Mouse (Mus musculus) C2C12 (cell line): ENCODE data around the gene Klhl11. TPM values are rescaled to one million over a fixed set of nuclear protein-coding genes. Genes with fewer than 3 reads are reported as not detected.
A peak's percentile ranks its signal among the peaks of the same experiment; 100 is the strongest.

Experiments used
- H3K27me3 ChIP-seq: one replicate; pipeline ENCODE4 v1.6.1; 2011; ENCODE audit not compliant: control insufficient read depth, insufficient read depth, insufficient read length
- H3K36me3 ChIP-seq: one replicate; pipeline ENCODE4 v1.6.1; 2011; ENCODE audit not compliant: control insufficient read depth, insufficient read depth
- H3K4me3 ChIP-seq: one replicate; pipeline ENCODE4 v1.5.1; 2011; ENCODE audit warnings: mild to moderate bottlenecking, control low read depth; ENCODE audit not compliant: poor library complexity, insufficient read depth, severe bottlenecking
- H3K79me2 ChIP-seq: one replicate; pipeline ENCODE4 v1.6.1; 2011; ENCODE audit not compliant: control insufficient read depth, insufficient read depth
- H3K79me3 ChIP-seq: one replicate; pipeline ENCODE4 v1.6.1; 2011; ENCODE audit warnings: low read depth, control low read depth
- H3ac ChIP-seq: one replicate; pipeline ENCODE3; 2011; ENCODE audit warnings: low read depth; ENCODE audit not compliant: control insufficient read depth, insufficient read length
- CEBPB ChIP-seq: IDR thresholded peaks from one replicate; pipeline ENCODE4 v1.6.1; 2011; ENCODE audit warnings: low read depth, mild to moderate bottlenecking, control low read depth, moderate library complexity
- CTCF ChIP-seq: IDR thresholded peaks from one replicate; pipeline ENCODE4 v1.5.1; 2011; ENCODE audit not compliant: control insufficient read depth, insufficient read depth, insufficient read length
- FOSL1 ChIP-seq: IDR thresholded peaks from one replicate; pipeline ENCODE4 v1.8.0; 2011; ENCODE audit warnings: mild to moderate bottlenecking, low read length; ENCODE audit not compliant: poor library complexity, insufficient read depth, severe bottlenecking
- MAX ChIP-seq: IDR thresholded peaks from one replicate; pipeline ENCODE4 v1.6.1; 2011; ENCODE audit warnings: mild to moderate bottlenecking, control low read depth
- MYOD1 ChIP-seq: IDR thresholded peaks from one replicate; pipeline ENCODE4 v1.6.1; 2011; ENCODE audit warnings: low read depth; ENCODE audit not compliant: control insufficient read depth, insufficient read length
- MYOG ChIP-seq: IDR thresholded peaks from one replicate; pipeline ENCODE4 v1.6.1; 2011; ENCODE audit not compliant: control insufficient read depth, insufficient read length; ENCODE audit errors: extremely low read depth
- USF1 ChIP-seq: IDR thresholded peaks from one replicate; pipeline ENCODE4 v1.6.1; 2011; ENCODE audit warnings: low read depth, mild to moderate bottlenecking, control low read depth, moderate library complexity
- microRNA-seq: library from miRNA; unstranded; fragments of <30 nt; microRNA quantifications from one replicate; pipeline ENCODE4, GENCODE M21; 2019; ENCODE audit warnings: borderline microRNAs expressed
- polyA plus RNA-seq: library from polyadenylated mRNA; unstranded; fragments of >200 nt; fragmentation: generic; extraction: Trizol; gene quantifications from one replicate; pipeline ENCODE4 v1.2.1, GENCODE M21; 2012; ENCODE audit warnings: missing spikeins

Klhl11 gene
- polyA plus RNA-seq, 1 experiment: 4.4 TPM

DNA sequence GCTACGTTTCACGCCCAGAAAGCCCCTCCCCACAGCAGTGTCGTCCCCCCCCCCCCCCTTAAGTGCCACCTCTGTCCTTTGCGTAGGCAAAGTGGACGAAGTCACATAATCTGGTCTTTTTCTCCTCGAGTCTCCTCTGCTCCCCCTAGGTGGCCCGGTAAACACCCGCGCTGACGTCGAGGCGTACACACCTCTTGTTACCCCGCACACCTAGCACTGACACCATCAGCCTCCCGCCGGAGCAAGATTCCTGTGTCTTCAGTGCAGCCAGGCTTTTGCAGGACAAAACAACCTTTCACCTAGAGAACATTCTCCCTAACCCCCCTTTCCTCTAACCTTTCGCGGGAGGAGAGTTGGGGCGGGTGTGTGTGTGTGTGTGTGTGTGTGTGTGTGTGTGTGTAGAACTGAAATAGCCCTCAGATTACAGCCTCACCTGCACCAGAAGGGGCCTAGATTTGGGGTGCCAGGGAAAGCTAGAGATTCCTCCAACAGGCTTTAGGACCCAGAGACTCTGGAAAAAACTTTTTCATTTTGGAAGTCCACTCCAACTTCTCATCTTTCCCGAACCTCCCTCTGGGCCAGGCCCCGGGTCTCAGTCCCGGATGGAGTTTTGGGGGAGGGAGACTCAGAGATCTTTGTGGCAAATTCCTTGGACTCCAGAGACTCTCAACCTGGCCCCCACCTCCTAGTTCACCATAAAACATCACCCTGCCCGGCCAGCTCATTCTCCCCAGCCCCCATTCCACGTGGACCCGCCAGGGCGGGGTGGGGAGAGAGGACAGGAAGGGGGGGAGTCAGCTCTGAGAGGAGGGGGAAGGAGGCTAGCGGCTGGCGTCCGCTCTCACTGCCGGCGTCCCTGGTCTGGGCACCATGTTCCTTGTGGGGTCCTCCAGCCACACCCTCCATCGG is 57.4 kb downstream of the Klhl11 start, which contains the start of gene Fkbp10:
Gene Fkbp10, plus strand, starts transcription at position 784 of the 909 bp plus-strand sequence.
- peaks cover 88% of the 10 kb centered on the region for H3K79me2 ChIP-seq
- TF ChIP-seq CEBPB (no peak), MAX (peak; percentile 94), CTCF (no peak), USF1 (no peak), MYOD1 (no peak)
- H3K36me3 ChIP-seq: peaks cover 46% of the 10 kb centered on the region
- H3K4me3 ChIP-seq: peak within 1 kb of the TSS; percentile 88
- H3K79me3 ChIP-seq: peaks cover 63% of the 10 kb centered on the region
- no peaks in the 10 kb centered on the region for H3K27me3 ChIP-seq
- peak within 1 kb of the TSS; percentile 94 for H3ac ChIP-seq

DNA sequence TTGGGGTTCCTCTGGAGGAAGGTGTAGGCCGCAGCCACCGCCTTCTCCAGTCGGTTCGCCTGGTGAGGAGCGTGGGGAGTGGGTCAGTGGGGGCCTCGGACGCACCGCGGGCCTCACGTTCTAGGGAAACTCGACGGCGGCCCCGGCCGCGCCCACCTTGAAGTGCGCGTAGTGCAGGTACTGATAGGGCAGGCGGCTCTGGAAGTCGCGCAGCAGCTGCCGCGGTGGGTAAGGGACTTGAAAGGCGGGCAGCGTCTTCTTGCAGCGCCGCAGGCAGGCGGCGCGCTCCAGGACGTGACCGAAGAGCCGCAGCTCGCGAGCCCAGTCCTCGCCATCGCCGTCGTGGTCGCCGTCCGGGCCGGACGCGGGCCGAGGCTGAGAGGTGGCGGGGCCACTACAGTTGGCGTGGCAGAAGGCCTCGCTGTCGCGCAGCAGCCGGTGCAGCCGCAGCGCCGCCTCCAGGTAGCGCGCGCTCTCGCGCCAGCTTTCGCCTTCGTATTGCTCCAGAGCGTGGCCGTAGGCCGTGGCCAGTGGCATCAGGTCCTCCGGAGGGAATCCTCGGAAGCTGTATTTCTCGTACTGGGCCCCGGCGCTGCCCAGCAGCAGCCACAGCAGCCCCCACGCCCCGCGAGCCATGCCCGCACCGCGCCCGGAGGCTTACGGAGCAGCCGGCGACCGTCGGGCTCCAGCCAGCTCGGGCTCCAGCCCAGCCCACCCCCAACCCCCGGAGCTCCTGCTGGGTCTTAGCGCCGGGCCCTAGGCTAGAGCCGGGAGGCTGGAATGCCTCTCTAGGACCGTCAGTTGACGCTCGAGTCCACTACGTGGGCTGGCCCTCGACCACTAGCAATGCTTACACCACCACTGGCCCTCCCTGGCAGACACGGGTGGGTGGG is 58.3 kb downstream of the Klhl11 start, which contains the start of gene P3h4:
Gene P3h4, minus strand, starts transcription at position 816 of the 893 bp plus-strand sequence.
- Histone ChIP-seq H3K79me2 (peaks cover 86% of the 10 kb centered on the region), H3K27me3 (no peaks in the 10 kb centered on the region), H3K4me3 (peak within 1 kb of the TSS; percentile 88), H3K36me3 (peaks cover 48% of the 10 kb centered on the region), H3K79me3 (peaks cover 59% of the 10 kb centered on the region), H3ac (peak within 1 kb of the TSS; percentile 94)
- TF ChIP-seq USF1: no peak
- TF ChIP-seq CTCF: peak; percentile 98
- TF ChIP-seq CEBPB: no peak
- TF ChIP-seq MAX: peak; percentile 91

DNA sequence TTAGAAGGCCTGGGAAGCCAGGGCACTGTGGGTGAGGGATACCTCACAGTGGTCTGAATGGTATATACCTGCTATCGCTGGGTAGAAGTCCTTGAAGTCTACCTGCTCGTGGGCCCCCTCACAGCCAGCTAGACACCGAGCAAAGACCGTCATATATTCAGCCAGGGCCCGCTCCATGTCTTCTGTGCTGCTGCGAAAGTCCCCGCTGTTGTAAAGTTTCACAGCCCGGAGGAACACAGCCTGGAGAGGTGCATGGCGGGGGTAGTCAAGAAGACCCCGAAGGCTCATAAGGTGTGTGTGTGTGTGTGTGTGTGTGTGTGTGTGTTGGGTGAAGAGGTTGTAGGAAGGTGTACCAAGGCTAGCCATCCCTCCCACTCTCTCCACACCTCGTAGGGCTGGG is 59.0 kb downstream of the Klhl11 start:
- Histone ChIP-seq H3ac (peak overlapping the region; percentile 85), H3K79me2 (peaks cover 79% of the 10 kb centered on the region), H3K27me3 (no peaks in the 10 kb centered on the region), H3K4me3 (peak overlapping the region; percentile 88), H3K79me3 (peaks cover 53% of the 10 kb centered on the region), H3K36me3 (peaks cover 49% of the 10 kb centered on the region)
- TF ChIP-seq CTCF (no peak), FOSL1 (no peak), MYOD1 (no peak), MYOG (no peak), CEBPB (no peak), MAX (no peak), USF1 (no peak)

Small RNA genes lying within 50 kb of the gene (microRNA-seq; reads per million reads assigned to microRNA genes)
- not detected for gene Gm27374
- 0.40 reads per million, percentile 3 among the genes with 10 or more reads in this experiment for gene Mir7116

Other genes starting within 250 kb of the Klhl11 start
- 0.21 TPM for gene Krt16, start 223.8 kb downstream of the Klhl11 start, polyA plus RNA-seq
- gene Krt17, start 211.7 kb downstream of the Klhl11 start, polyA plus RNA-seq: 0.04 TPM
- not detected for gene Krt42, start 202.9 kb downstream of the Klhl11 start, polyA plus RNA-seq
- gene Eif1, start 152.9 kb downstream of the Klhl11 start, polyA plus RNA-seq: 1,136 TPM
- not detected for gene Gast, start 138.3 kb downstream of the Klhl11 start, polyA plus RNA-seq
- gene Hap1, start 116.6 kb downstream of the Klhl11 start, polyA plus RNA-seq: 1.9 TPM
- 127 TPM for gene Jup, start 75.0 kb downstream of the Klhl11 start, polyA plus RNA-seq
- 185 TPM for gene P3h4, start 57.9 kb downstream of the Klhl11 start, polyA plus RNA-seq
- gene Fkbp10, start 57.0 kb downstream of the Klhl11 start, polyA plus RNA-seq: 250 TPM
- gene Nt5c3b, start 30.9 kb downstream of the Klhl11 start, polyA plus RNA-seq: 83.4 TPM
- 0.12 TPM for gene Klhl10, start 30.8 kb downstream of the Klhl11 start, polyA plus RNA-seq
- gene Acly, start 55.3 kb upstream of the Klhl11 start, polyA plus RNA-seq: 86.6 TPM
- gene Ttc25, start 72.9 kb upstream of the Klhl11 start, polyA plus RNA-seq: 0.06 TPM
- gene Cnp, start 102.2 kb upstream of the Klhl11 start, polyA plus RNA-seq: 10.2 TPM
- gene Nkiras2, start 146.5 kb upstream of the Klhl11 start, polyA plus RNA-seq: 36.1 TPM
- 89.7 TPM for gene Dnajc7, start 147.4 kb upstream of the Klhl11 start, polyA plus RNA-seq
- gene Zfp385c, start 219.7 kb upstream of the Klhl11 start, polyA plus RNA-seq: not detected
- 0.64 TPM for gene Dhx58, start 231.5 kb upstream of the Klhl11 start, polyA plus RNA-seq
- 50.3 TPM for gene Kat2a, start 239.7 kb upstream of the Klhl11 start, polyA plus RNA-seq
- gene Hspb9, start 241.1 kb upstream of the Klhl11 start, polyA plus RNA-seq: 0.68 TPM